Mouse (Mus musculus) spleen, postnatal 14 days (tissue): ENCODE measurements around the gene Plaur.
A peak's percentile ranks its signal among the peaks of the same experiment; 100 is the strongest.
"Not testable (repeated sequence)": the region's sequence is repeated elsewhere in the genome, so short reads cannot be mapped to it uniquely, and the experiment has no call there.

Experiments
- DNase-seq, 2 experiments: peaks; one replicate each; pipeline ENCODE4 v3.0.0; 2021 to 2022; ENCODE audit warnings: low spot score in 2 of 2

The Plaur gene

DNA sequence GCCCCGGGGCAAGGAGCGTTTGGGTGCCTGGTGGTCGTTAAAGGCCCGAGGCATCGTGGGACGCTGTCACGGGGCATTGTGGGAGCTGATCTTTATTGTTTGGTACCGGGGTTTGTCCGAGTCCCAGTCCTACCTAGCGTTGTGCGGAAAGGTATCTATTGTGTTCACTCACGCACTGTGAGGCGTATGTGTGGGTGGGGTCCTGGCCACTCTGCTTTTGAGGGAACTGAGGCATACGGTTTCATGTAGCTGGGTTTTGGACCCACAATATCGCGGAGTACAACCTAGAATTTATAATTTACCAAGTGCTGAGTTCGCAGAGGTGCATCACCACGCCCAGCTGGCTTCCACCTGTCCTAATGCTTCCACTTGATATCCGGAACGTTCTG, 45.4 kb downstream of the Plaur start:
- no peak for DNase-seq

DNA sequence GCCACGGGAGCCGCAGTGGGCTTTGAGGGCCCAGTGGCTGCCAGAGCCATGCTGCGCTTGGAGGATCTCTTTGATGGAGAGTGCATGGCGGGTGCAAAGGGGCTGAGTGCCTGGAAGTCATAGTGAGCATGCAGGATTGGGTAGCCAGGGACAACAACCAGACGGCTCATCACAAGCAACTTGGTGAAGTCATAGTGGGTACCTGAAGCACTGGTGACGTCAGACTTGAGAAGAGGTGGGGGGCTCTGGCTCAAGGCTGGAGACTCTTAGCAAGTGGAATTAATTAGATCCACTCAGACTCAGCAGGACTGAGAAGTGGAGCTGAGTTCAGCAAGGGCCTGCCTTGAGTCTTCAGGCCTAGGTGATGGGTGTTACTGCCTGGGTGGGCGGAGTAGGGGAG, 50.1 kb downstream of the Plaur start, which contains the start of gene AC161166.1:
Gene AC161166.1, minus strand, starts transcription at position 101 of the 400 bp plus-strand sequence.
- no peak for DNase-seq

DNA sequence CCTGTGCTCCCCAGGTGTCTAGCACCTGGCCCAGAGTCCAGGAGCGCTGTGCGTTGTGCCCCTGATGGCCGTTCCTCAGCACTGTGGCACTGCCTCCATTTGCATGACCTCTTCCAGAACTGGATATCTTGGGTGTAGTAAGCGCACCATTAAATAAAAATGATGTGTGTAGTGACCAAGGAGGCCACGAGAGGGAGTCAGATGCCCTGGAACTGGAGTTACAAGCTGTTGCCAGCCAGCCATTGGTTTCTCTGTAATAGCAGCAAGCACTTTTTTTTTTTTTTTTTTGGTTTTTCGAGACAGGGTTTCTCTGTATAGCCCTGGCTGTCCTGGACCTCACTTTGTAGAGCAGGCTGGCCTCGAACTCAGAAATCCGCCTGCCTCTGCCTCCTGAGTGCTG, 54.0 kb downstream of the Plaur start:
- peak in 1 of 2 experiments; percentile 27 for DNase-seq

DNA sequence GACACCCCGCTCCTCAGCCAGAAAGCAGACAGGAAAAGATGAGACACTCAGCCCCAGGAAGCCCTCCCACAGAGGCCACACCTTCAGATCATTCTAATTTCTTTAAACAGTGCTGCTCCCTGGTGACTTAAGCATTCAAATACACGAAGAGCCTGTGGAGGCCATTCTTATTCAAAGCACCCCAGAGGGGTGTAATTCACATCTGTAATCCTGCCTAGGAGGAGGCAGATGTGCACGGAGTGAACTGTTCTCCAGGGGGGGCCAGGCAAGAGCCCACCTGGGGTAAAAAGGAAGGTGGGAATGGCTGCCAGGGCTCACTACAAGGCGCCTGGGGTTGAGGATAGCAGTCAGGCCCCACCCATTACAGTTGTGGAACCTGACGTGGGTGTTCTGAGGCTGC, 54.8 kb downstream of the Plaur start:
- no peak for DNase-seq

DNA sequence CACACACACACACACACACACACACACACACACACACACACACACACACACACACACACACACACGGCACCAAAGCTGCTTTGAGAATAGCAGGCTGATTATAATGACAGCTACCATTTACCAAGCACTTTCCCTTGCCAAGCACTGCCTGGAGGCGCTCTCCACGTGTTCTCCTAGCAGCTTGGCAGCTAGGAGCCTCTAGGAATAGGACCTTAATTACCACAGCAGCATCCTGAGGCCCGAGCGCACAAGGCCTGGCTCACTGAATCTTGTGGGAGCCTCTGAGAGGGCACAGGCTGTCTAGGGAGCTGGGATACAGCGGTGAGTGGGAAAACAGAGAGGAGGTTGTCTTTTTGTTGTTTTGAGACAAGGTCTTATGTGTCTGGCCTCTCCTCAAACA, 55.4 kb downstream of the Plaur start:
- no peak for DNase-seq

DNA sequence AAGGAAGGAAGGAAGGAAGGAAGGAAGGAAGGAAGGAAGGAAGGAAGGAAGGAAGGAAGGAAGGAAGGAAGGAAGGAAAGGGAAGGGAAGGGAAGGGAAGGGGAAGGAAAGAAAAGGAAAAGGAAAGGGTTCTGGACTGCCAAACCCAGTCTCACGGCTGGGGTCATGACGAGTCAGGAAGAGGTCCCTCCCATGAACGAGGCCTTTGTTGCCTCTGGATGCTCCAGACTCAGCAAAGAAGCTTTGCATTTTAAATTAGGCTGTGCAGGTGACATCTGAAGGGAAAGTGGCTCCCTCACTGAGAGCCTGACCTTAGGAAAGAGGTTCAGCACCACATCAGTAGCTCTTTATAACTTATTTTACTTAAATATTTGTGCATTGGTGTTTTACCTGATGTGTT, 56.8 kb downstream of the Plaur start:
- DNase-seq: no peak

DNA sequence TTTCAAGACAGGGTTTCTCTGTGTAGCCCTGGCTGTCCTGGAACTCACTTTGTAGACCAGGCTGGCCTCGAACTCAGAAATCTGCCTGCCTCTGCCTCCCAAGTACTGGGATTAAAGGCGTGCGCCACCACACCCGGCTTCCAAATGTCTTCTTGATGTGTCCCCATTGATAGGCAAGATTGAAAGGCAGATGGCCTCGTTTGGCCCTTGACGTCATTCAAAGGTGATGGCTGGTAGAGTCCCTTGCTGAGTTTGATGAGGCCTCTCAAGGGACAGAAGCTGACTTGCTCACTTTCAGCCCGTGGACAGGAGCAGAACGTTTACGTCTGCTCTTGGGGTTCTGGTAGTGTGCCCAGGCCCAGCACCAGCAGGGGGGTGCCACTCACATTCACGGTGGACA, 57.8 kb downstream of the Plaur start:
- not testable (repeated sequence) for DNase-seq

DNA sequence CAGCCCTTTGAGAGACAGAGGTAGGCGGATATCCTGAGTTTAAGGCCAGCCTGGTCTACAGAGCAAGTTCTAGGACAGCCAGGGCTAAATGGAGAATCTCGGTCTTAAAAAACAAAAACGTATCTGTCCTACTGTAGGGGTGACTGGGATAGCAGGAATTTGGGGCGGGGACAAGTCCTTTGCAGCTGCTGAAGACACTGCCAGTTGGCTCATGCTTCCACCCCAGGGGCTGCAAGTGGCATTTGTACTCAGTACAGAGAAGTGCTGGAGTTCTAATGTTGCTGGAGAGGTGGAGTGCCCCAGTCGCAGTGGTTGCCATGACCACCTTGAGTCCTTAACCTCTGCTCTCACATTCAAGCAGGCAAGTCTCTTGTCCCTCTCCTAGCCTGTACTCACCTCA, 60.5 kb downstream of the Plaur start:
- DNase-seq: no peak

DNA sequence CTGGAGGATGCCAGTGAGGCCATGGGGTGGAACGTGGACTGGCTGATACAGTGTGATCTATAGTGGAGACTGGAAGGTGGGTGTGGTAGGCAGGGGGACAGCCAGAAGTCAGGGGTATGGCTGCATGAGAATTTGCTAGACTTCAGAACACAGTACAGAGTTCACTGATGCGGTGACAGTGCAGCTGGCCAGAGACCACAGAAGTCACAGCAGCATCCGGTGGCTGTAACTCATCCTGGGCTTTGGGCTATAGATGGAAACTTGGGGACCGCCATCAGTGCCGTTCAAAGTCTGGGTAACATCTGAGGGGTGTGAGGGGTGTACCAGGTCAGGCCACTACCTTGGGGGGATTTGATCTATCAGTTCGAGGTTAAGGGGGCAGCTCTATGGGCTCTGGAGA, 61.4 kb downstream of the Plaur start:
- no peak for DNase-seq

DNA sequence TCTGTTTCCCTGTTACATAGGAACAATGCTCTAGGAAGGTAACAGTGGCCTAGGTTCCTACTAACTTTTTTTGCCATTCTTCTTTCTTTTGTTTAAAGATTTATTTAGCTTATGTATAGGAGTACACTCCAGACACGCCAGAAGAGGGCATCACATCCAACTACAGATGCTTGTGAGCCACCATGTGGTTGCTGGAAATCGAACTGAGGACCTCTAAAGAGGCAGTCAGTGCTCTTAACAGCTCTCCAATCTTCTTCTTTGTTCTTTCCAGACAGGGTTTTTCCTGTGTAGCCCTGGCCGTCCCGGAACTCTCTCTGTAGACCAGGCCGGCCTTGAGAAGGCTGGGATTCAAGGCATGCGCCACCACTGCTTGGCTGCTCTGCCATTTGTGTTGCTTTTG, 62.7 kb downstream of the Plaur start:
- DNase-seq: no peak
